Comparison of ENCODE assay signal across 16 mouse cellular contexts in genomic region chr12:4054845-4055244, GRCm38 (mm10). TPM values are rescaled to one million over a fixed set of nuclear protein-coding genes. Genes with fewer than 3 reads are reported as not detected.
"Had no signal": no experiment of that assay in that cellular context is flagged by ENCODE, and none has a peak within 500 bp of the region (broad histone marks: within the 10 kb centered on the region; RNA-seq: fewer than 3 reads in every experiment).

No protein-coding gene starts in this region.

- H3K4me1 ChIP-seq: midbrain, embryonic 10.5 days; midbrain, embryonic 12.5 days; midbrain, embryonic 15.5 days; neural tube, embryonic 12.5 days; stomach, embryonic 15.5 days had no signal

- H3K9me3 ChIP-seq: midbrain, embryonic 10.5 days; midbrain, embryonic 12.5 days; midbrain, embryonic 15.5 days; neural tube, embryonic 12.5 days; stomach, embryonic 15.5 days had no signal

- DNase-seq: lung, adult 18-20 months; lung, embryonic 14.5 days; lung, postnatal 10 days; lung, postnatal 4 days; right cerebral cortex, postnatal 14 days; thymus, adult 2 months; thymus, postnatal 25 days; thymus, postnatal 4 days had no signal

- H3K9ac ChIP-seq: lung, embryonic 14.5 days; midbrain, embryonic 12.5 days; midbrain, embryonic 15.5 days; neural tube, embryonic 12.5 days; stomach, embryonic 15.5 days had no signal

- H3K27ac ChIP-seq: midbrain, embryonic 10.5 days; midbrain, embryonic 12.5 days; midbrain, embryonic 15.5 days; neural tube, embryonic 12.5 days; stomach, embryonic 15.5 days; stomach, postnatal 0 days had no signal

- H3K4me2 ChIP-seq: lung, embryonic 14.5 days; midbrain, embryonic 12.5 days; midbrain, embryonic 15.5 days; neural tube, embryonic 12.5 days; stomach, embryonic 15.5 days had no signal

- H3K36me3 ChIP-seq: midbrain, embryonic 10.5 days; midbrain, embryonic 12.5 days; midbrain, embryonic 15.5 days; neural tube, embryonic 12.5 days; stomach, embryonic 15.5 days had no signal

- H3K27me3 ChIP-seq: midbrain, embryonic 12.5 days; midbrain, embryonic 15.5 days; neural tube, embryonic 12.5 days; stomach, embryonic 15.5 days had no signal

- ATAC-seq: midbrain, embryonic 15.5 days had no signal

- H3K4me3 ChIP-seq: midbrain, embryonic 10.5 days; midbrain, embryonic 12.5 days; midbrain, embryonic 15.5 days; neural tube, embryonic 12.5 days; stomach, embryonic 15.5 days had no signal

RNA-seq across cellular contexts. Expression of gene Efr3b, which starts 16.1 kb away (rescaled TPM):
- total RNA-seq: monocyte, adult 5-6 weeks; neutrophil, adult 5-6 weeks had no signal
